Mouse (Mus musculus): ENCODE measurements around the gene Ldb3. TPM values are rescaled to one million over a fixed set of nuclear protein-coding genes. Genes with fewer than 3 reads are reported as not detected.

The Ldb3 gene
- polyA plus RNA-seq, 1 experiment from 2014 or later = 301 TPM

DNA sequence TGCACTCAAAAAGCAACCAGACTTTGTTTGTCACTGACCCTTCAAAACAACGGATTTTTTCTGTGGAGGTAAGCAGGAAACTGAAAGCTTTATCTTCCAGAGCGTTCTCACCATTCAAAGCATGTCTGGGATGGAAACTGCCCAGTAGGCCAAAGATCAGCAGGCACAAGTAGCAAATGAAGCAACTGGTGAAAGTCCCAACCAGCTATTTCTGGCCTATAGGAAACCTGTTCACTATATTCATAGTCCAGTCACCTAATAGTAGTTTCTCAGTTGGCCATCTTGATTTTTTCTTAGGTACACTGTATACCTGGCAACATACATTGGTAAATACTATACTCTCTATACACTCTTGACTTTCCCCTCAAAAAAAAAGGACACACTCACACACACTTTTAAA lies 98.6 kb downstream of the Ldb3 start:
- peaks cover 2 to 60% of the 10 kb centered on the region in 2 experiments for H3K4me1 ChIP-seq (ENCODE audit: control insufficient read depth in 2 of 2, insufficient read depth in 2 of 2, low read length in 2 of 2)
- H3K27ac ChIP-seq (replicated peaks in 1 of 2; ENCODE audit: control insufficient read depth in 1 of 2, insufficient read depth in 1 of 2, low read depth in 2 of 2, low read length in 2 of 2) = 0 out of 4 replicates have a peak overlapping the region, but pooled peaks of 1 of the 2 experiments have one; percentile 34
- H3K9ac ChIP-seq (ENCODE audit: low read length) = 0 out of 2 replicates have a peak overlapping the region, but pooled peaks have one; percentile 23
- 8% methylated on average over 2 of the region's 2 CpGs for WGBS
- H3K27me3 ChIP-seq (ENCODE audit: control insufficient read depth, insufficient read depth, low read length) = no peaks in the 10 kb centered on the region
- no peak overlapping the region for H3K4me2 ChIP-seq (ENCODE audit: low read length)
- no peak overlapping the region for H3K4me3 ChIP-seq (ENCODE audit: control insufficient read depth in 1 of 2, insufficient read depth in 1 of 2, low read depth in 1 of 2, low read length in 2 of 2)
- no peaks in the 10 kb centered on the region for H3K9me3 ChIP-seq (ENCODE audit: control insufficient read depth, low read length)
- H3K36me3 ChIP-seq (ENCODE audit: control insufficient read depth, insufficient read depth, low read length) = no peaks in the 10 kb centered on the region
- no peak for ATAC-seq (ENCODE audit: insufficient number of reproducible peaks, insufficient read depth, low FRiP score, low read depth)

DNA sequence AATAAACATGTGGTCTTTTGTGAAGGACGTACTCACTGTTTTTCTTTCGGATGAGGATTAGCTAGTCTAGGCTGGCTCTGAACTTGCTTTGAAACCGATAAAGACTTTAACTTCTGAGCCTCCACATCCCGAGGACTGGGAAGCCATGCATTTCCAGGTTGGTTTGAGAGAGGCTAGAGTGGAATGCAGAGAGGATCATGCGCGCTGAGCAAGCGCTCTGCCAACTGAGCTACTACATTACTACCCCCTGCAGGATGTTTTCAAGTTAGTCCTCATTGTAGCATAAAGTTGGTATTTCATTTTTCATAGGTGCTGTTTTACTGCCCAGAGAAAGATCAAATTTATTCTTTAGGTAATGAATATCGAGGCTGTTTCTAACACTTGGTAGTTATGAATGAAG lies 102.3 kb downstream of the Ldb3 start:
- Histone ChIP-seq H3K4me1 (ENCODE audit: control insufficient read depth in 2 of 2, insufficient read depth in 2 of 2, low read length in 2 of 2) (peaks cover 7 to 72% of the 10 kb centered on the region in 2 experiments), H3K9me3 (ENCODE audit: control insufficient read depth, low read length) (no peaks in the 10 kb centered on the region), H3K36me3 (ENCODE audit: control insufficient read depth, insufficient read depth, low read length) (no peaks in the 10 kb centered on the region), H3K27me3 (ENCODE audit: control insufficient read depth, insufficient read depth, low read length) (no peaks in the 10 kb centered on the region), H3K27ac (replicated peaks in 1 of 2; ENCODE audit: control insufficient read depth in 1 of 2, insufficient read depth in 1 of 2, low read depth in 2 of 2, low read length in 2 of 2) (peak overlapping the region in 1 of 2 experiments; percentile 21; a peak in 1 of 4 replicates), H3K4me3 (ENCODE audit: control insufficient read depth in 1 of 2, insufficient read depth in 1 of 2, low read depth in 1 of 2, low read length in 2 of 2) (no peak overlapping the region), H3K4me2 (ENCODE audit: low read length) (0 out of 2 replicates have a peak overlapping the region, but pooled peaks have one; percentile 11), H3K9ac (ENCODE audit: low read length) (no peak overlapping the region)
- no peak for ATAC-seq (ENCODE audit: insufficient number of reproducible peaks, insufficient read depth, low FRiP score, low read depth)
- 26% methylated on average over 8 of the region's 8 CpGs for WGBS

DNA sequence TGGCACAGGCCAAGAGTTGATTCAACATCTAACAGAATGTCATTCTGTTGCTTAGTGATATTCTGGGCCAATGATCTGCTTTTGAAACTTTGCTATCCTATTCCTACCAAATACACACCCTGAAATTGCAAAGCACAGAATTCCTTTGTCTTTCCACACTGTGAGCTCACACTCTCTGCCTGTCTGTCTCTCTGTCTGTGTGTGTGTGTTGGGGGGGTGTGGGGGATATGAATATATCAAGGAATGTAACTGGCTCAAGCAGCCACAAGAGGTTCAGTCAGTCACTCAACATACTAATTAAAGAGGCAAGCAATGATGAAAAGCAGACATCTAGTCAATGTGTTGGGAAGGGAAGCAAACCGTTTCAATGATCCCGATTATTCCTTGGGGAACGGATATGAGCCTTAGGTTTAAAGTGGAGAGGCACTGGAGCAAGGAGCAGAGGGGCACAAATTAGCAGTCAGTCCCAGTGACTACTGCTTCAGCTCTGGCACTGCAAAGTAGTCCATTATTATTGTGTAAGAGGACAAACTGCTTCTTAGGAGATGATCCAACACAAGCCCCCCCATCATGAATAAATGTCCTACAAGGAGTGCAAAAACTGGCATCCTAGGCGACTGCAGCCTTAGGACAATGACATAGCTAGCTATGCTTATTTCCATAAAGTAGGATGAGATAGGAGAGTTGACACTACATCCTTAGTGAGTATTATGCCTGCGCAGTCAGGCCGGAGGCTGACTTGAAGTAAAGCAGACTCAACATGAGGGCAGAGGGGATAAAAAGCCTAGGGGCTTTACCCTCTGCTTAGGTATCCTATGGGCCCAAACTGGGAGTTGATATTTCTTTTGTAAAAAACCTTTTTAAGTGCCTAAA lies 104.8 kb downstream of the Ldb3 start:
- 23% methylated on average over 6 of the region's 6 CpGs for WGBS
- Histone ChIP-seq H3K4me1 (ENCODE audit: control insufficient read depth in 2 of 2, insufficient read depth in 2 of 2, low read length in 2 of 2) (peaks cover 7 to 63% of the 10 kb centered on the region in 2 experiments), H3K36me3 (ENCODE audit: control insufficient read depth, insufficient read depth, low read length) (no peaks in the 10 kb centered on the region), H3K9ac (ENCODE audit: low read length) (peak overlapping the region; percentile 28), H3K9me3 (ENCODE audit: control insufficient read depth, low read length) (no peaks in the 10 kb centered on the region), H3K27me3 (ENCODE audit: control insufficient read depth, insufficient read depth, low read length) (no peaks in the 10 kb centered on the region), H3K4me2 (ENCODE audit: low read length) (peak overlapping the region; percentile 31), H3K27ac (replicated peaks in 1 of 2; ENCODE audit: control insufficient read depth in 1 of 2, insufficient read depth in 1 of 2, low read depth in 2 of 2, low read length in 2 of 2) (peak overlapping the region; percentile 69 to 79), H3K4me3 (ENCODE audit: control insufficient read depth in 1 of 2, insufficient read depth in 1 of 2, low read depth in 1 of 2, low read length in 2 of 2) (no peak overlapping the region)
- ATAC-seq (ENCODE audit: insufficient number of reproducible peaks, insufficient read depth, low FRiP score, low read depth) = 0 out of 2 replicates have a peak, but pooled peaks have one; percentile 71

Other genes with a start within 250 kb of the Ldb3 start
- gene Fam25c, start 233.2 kb downstream of the Ldb3 start, polyA plus RNA-seq (2014; fragmentation: Nextera tagmentation; extraction: Ambion mirVana) = not detected in 2 replicates
- 2.0 and 4.3 TPM in 2 replicates for gene Sncg, start 213.9 kb downstream of the Ldb3 start, polyA plus RNA-seq (2014; fragmentation: Nextera tagmentation; extraction: Ambion mirVana)
- gene Mmrn2, start 213.2 kb downstream of the Ldb3 start, polyA plus RNA-seq (2014; fragmentation: Nextera tagmentation; extraction: Ambion mirVana) = 28.8 and 31.7 TPM in 2 replicates
- gene Bmpr1a, start 85.3 kb downstream of the Ldb3 start, polyA plus RNA-seq (2014; fragmentation: Nextera tagmentation; extraction: Ambion mirVana) = 44.2 and 49.0 TPM in 2 replicates
- gene 9230112D13Rik, start 65.9 kb downstream of the Ldb3 start, polyA plus RNA-seq (2014; fragmentation: Nextera tagmentation; extraction: Ambion mirVana) = not detected in 2 replicates
- gene Opn4, start 11.5 kb upstream of the Ldb3 start, polyA plus RNA-seq (2014; fragmentation: Nextera tagmentation; extraction: Ambion mirVana) = 5.0 and 5.2 TPM in 2 replicates
- gene Wapl, start 85.2 kb upstream of the Ldb3 start, polyA plus RNA-seq (2014; fragmentation: Nextera tagmentation; extraction: Ambion mirVana) = 18.1 and 19.9 TPM in 2 replicates
- 0.46 and 0.81 TPM in 2 replicates for gene Grid1, start 231.4 kb upstream of the Ldb3 start, polyA plus RNA-seq (2014; fragmentation: Nextera tagmentation; extraction: Ambion mirVana)